Comparison of ENCODE assay signal across 33 mouse cellular contexts in genomic region chr3:98236266-98236665, GRCm38 (mm10). TPM values are rescaled to one million over a fixed set of nuclear protein-coding genes. Genes with fewer than 3 reads are reported as not detected.
DNase-seq lines count a peak whose midpoint lies in the region; ATAC-seq and TF ChIP-seq lines count a peak whose summit lies in the region.
"Had no signal": no experiment of that assay in that cellular context is flagged by ENCODE, and none has a peak within 500 bp of the region (broad histone marks: within the 10 kb centered on the region; RNA-seq: fewer than 3 reads in every experiment).

No protein-coding gene starts in this region.

- no peak overlapping the region for H3K4me3 ChIP-seq in midbrain, embryonic 10.5 days
- no peak overlapping the region for H3K4me3 ChIP-seq in midbrain, embryonic 16.5 days (ENCODE audit: low read depth, low read length)
- H3K4me3 ChIP-seq in intestine, embryonic 16.5 days (ENCODE audit: low read length) = no peak overlapping the region
- H3K4me3 ChIP-seq in liver, postnatal 0 days (ENCODE audit: low read depth, low read length) = no peak overlapping the region
- H3K4me3 ChIP-seq in stomach, postnatal 0 days (ENCODE audit: low read depth, low read length) = no peak overlapping the region
- H3K4me3 ChIP-seq: erythroblast, embryonic 14.5 days; heart, embryonic 13.5 days; hindbrain, embryonic 15.5 days; limb, embryonic 12.5 days; liver, embryonic 15.5 days; megakaryocyte, embryonic 14.5 days; myocyte; neural tube, embryonic 12.5 days had no signal

- H3K27me3 ChIP-seq in midbrain, embryonic 10.5 days (ENCODE audit: low read depth, poor library complexity, severe bottlenecking) = 0 out of 2 replicates have a peak, but pooled peaks cover 5% of the 10 kb centered on the region
- no peaks in the 10 kb centered on the region for H3K27me3 ChIP-seq in midbrain, embryonic 16.5 days (ENCODE audit: control insufficient read depth, insufficient read depth, low read depth, low read length)
- H3K27me3 ChIP-seq in intestine, embryonic 16.5 days (replicated peaks; ENCODE audit: control insufficient read depth, insufficient read depth, low read length) = no peaks in the 10 kb centered on the region
- no peaks in the 10 kb centered on the region for H3K27me3 ChIP-seq in liver, postnatal 0 days (ENCODE audit: insufficient read depth, low read length)
- no peaks in the 10 kb centered on the region for H3K27me3 ChIP-seq in stomach, postnatal 0 days (ENCODE audit: control insufficient read depth, insufficient read depth, low read length)
- H3K27me3 ChIP-seq: heart, embryonic 13.5 days; hindbrain, embryonic 15.5 days; limb, embryonic 12.5 days; liver, embryonic 15.5 days; neural tube, embryonic 12.5 days had no signal

- peaks cover 26% of the 10 kb centered on the region for H3K4me1 ChIP-seq in midbrain, embryonic 10.5 days
- no peaks in the 10 kb centered on the region for H3K4me1 ChIP-seq in midbrain, embryonic 16.5 days (ENCODE audit: control insufficient read depth, insufficient read depth, low read length)
- peaks cover 9% of the 10 kb centered on the region; the same call in 1 of the 2 replicates for H3K4me1 ChIP-seq in intestine, embryonic 16.5 days (ENCODE audit: control insufficient read depth, insufficient read depth, low read length)
- H3K4me1 ChIP-seq in liver, postnatal 0 days (ENCODE audit: insufficient read depth) = peaks cover 9% of the 10 kb centered on the region; the same call in 1 of the 2 replicates
- H3K4me1 ChIP-seq in stomach, postnatal 0 days (replicated peaks; ENCODE audit: control insufficient read depth, insufficient read depth) = no peaks in the 10 kb centered on the region
- H3K4me1 ChIP-seq: hindbrain, embryonic 15.5 days; liver, embryonic 15.5 days; neural tube, embryonic 12.5 days had no signal

- DNase-seq in midbrain, embryonic 10.5 days (ENCODE audit: low spot score) = no peak
- peak; percentile 27 for DNase-seq in liver, postnatal 0 days
- peak; percentile 59 for DNase-seq in stomach, postnatal 0 days (ENCODE audit: low spot score)
- DNase-seq in left cerebral cortex, adult 9 months (ENCODE audit: low spot score in 2 of 2) = no peak
- no peak for DNase-seq in ovary, postnatal 14 days (ENCODE audit: low spot score)
- DNase-seq: adrenal gland, postnatal 36 days; B cell, adult 2 months; cerebellum, adult 2 months; cerebellum, postnatal 14 days; heart, postnatal 10 days; kidney, postnatal 25 days; lung, postnatal 36 days; right cerebral cortex, postnatal 4 days; thymus, postnatal 4 days had no signal

- no peaks in the 10 kb centered on the region for H3K36me3 ChIP-seq in midbrain, embryonic 10.5 days
- no peaks in the 10 kb centered on the region for H3K36me3 ChIP-seq in midbrain, embryonic 16.5 days (ENCODE audit: control insufficient read depth, insufficient read depth, low read length)
- no peaks in the 10 kb centered on the region for H3K36me3 ChIP-seq in intestine, embryonic 16.5 days (ENCODE audit: control insufficient read depth, insufficient read depth, low read length)
- H3K36me3 ChIP-seq in liver, postnatal 0 days (replicated peaks; ENCODE audit: insufficient read depth, low read length) = no peaks in the 10 kb centered on the region
- no peaks in the 10 kb centered on the region for H3K36me3 ChIP-seq in stomach, postnatal 0 days (ENCODE audit: control insufficient read depth, insufficient read depth, low read length)
- H3K36me3 ChIP-seq: heart, embryonic 13.5 days; hindbrain, embryonic 15.5 days; limb, embryonic 12.5 days; liver, embryonic 15.5 days; neural tube, embryonic 12.5 days had no signal

- no peak overlapping the region for H3K4me2 ChIP-seq in midbrain, embryonic 16.5 days (ENCODE audit: low read length)
- H3K4me2 ChIP-seq in intestine, embryonic 16.5 days (ENCODE audit: low read depth, low read length) = no peak overlapping the region
- no peak overlapping the region for H3K4me2 ChIP-seq in liver, postnatal 0 days (ENCODE audit: low read depth, low read length)
- no peak overlapping the region for H3K4me2 ChIP-seq in stomach, postnatal 0 days (replicated peaks; ENCODE audit: low read depth)
- H3K4me2 ChIP-seq: heart, embryonic 13.5 days; hindbrain, embryonic 15.5 days; limb, embryonic 12.5 days; liver, embryonic 15.5 days; neural tube, embryonic 12.5 days had no signal

- ATAC-seq in midbrain, embryonic 16.5 days = no peak
- peak; percentile 59 for ATAC-seq in intestine, embryonic 16.5 days
- peak; percentile 91 for ATAC-seq in liver, postnatal 0 days
- peak; percentile 88 for ATAC-seq in stomach, postnatal 0 days (ENCODE audit: low FRiP score, low TSS enrichment)
- ATAC-seq: forebrain, embryonic 16.5 days had no signal

- H3K9me3 ChIP-seq in midbrain, embryonic 10.5 days (replicated peaks) = no peaks in the 10 kb centered on the region
- H3K9me3 ChIP-seq in midbrain, embryonic 16.5 days (replicated peaks; ENCODE audit: control insufficient read depth, low read length, poor library complexity, severe bottlenecking) = no peaks in the 10 kb centered on the region
- no peaks in the 10 kb centered on the region for H3K9me3 ChIP-seq in intestine, embryonic 16.5 days (ENCODE audit: control insufficient read depth, low read length)
- no peaks in the 10 kb centered on the region for H3K9me3 ChIP-seq in liver, postnatal 0 days (ENCODE audit: low read length)
- H3K9me3 ChIP-seq in stomach, postnatal 0 days (ENCODE audit: control insufficient read depth, low read length) = no peaks in the 10 kb centered on the region
- H3K9me3 ChIP-seq: heart, embryonic 13.5 days; hindbrain, embryonic 15.5 days; limb, embryonic 12.5 days; liver, embryonic 15.5 days; megakaryocyte, embryonic 14.5 days; neural tube, embryonic 12.5 days had no signal

- peak overlapping the region; percentile 6; the same call in 1 of the 2 replicates for H3K27ac ChIP-seq in midbrain, embryonic 10.5 days (replicated peaks)
- H3K27ac ChIP-seq in midbrain, embryonic 16.5 days (ENCODE audit: low read length) = no peak overlapping the region
- no peak overlapping the region for H3K27ac ChIP-seq in intestine, embryonic 16.5 days (ENCODE audit: low read length)
- H3K27ac ChIP-seq in liver, postnatal 0 days (ENCODE audit: low read depth) = peak overlapping the region; percentile 68
- H3K27ac ChIP-seq in stomach, postnatal 0 days (replicated peaks) = no peak overlapping the region; the same call in 1 of the 2 replicates
- H3K27ac ChIP-seq: heart, embryonic 13.5 days; hindbrain, embryonic 15.5 days; limb, embryonic 12.5 days; liver, embryonic 15.5 days; neural tube, embryonic 12.5 days had no signal

- H3K9ac ChIP-seq in midbrain, embryonic 16.5 days (ENCODE audit: low read depth, low read length) = no peak overlapping the region
- no peak overlapping the region for H3K9ac ChIP-seq in intestine, embryonic 16.5 days (ENCODE audit: low read depth, low read length)
- H3K9ac ChIP-seq in liver, postnatal 0 days (replicated peaks) = no peak overlapping the region
- H3K9ac ChIP-seq in stomach, postnatal 0 days (ENCODE audit: low read length) = no peak overlapping the region
- H3K9ac ChIP-seq: heart, embryonic 13.5 days; hindbrain, embryonic 15.5 days; limb, embryonic 12.5 days; liver, embryonic 15.5 days; neural tube, embryonic 12.5 days had no signal

- WGBS in midbrain, embryonic 10.5 days = 90% methylated on average over 6 of the region's 6 CpGs
- WGBS in midbrain, embryonic 16.5 days = 93% methylated on average over 6 of the region's 6 CpGs
- WGBS in intestine, embryonic 16.5 days = 57% methylated on average over 6 of the region's 6 CpGs
- WGBS in liver, postnatal 0 days (ENCODE audit: insufficient replicate concordance) = 61% methylated on average over 6 of the region's 6 CpGs
- 60% methylated on average over 6 of the region's 6 CpGs for WGBS in stomach, postnatal 0 days

- TF ChIP-seq CTCF in liver, postnatal 0 days (IDR thresholded peaks at IDR 0.05; ENCODE audit: low read depth) = no peak
- no peak for TF ChIP-seq CTCF in stomach, postnatal 0 days (IDR thresholded peaks at IDR 0.05; ENCODE audit: low read depth)

- TF ChIP-seq EP300 in liver, postnatal 0 days (IDR thresholded peaks at IDR 0.05; ENCODE audit: low read depth) = no peak
- no peak for TF ChIP-seq EP300 in stomach, postnatal 0 days (optimal IDR thresholded peaks at IDR 0.05)

RNA-seq across cellular contexts. Expression of gene Reg4, which starts 14.3 kb away (rescaled TPM):
- polyA plus RNA-seq in midbrain, embryonic 10.5 days (2016; fragmentation: Nextera tagmentation; extraction: Ambion mirVana) = not detected in 2 replicates
- not detected in 2 replicates for polyA plus RNA-seq in midbrain, embryonic 16.5 days (2015; fragmentation: Nextera tagmentation; extraction: Ambion mirVana)
- polyA plus RNA-seq in intestine, embryonic 16.5 days (2015; fragmentation: Nextera tagmentation; extraction: Ambion mirVana) = 28.4 and 37.9 TPM in 2 replicates
- not detected in 2 replicates for polyA plus RNA-seq in liver, postnatal 0 days (2015; fragmentation: Nextera tagmentation; extraction: Ambion mirVana)
- not detected in 2 replicates for polyA plus RNA-seq in stomach, postnatal 0 days (2015; fragmentation: Nextera tagmentation; extraction: Ambion mirVana)
- polyA plus RNA-seq: brain, embryonic 14.5 days; cerebellum, adult 2 months; cortical plate, adult 2 months; embryonic facial prominence, embryonic 14.5 days; erythroblast, embryonic 14.5 days; forebrain, embryonic 11.5 days; forebrain, embryonic 16.5 days; heart, embryonic 13.5 days; hindbrain, embryonic 15.5 days; kidney, embryonic 14.5 days; limb, embryonic 12.5 days; liver, embryonic 15.5 days; lung, embryonic 16.5 days; midbrain, postnatal 0 days; myocyte; neural tube, embryonic 12.5 days; spleen, adult 2 months had no signal

RNA-seq across cellular contexts. Expression of gene Hmgcs2, which starts 44.0 kb away (rescaled TPM):
- 1.7 and 3.8 TPM in 2 replicates for polyA plus RNA-seq in midbrain, embryonic 10.5 days (2016; fragmentation: Nextera tagmentation; extraction: Ambion mirVana)
- polyA plus RNA-seq in midbrain, embryonic 16.5 days (2015; fragmentation: Nextera tagmentation; extraction: Ambion mirVana) = 16.8 and 18.4 TPM in 2 replicates
- 352 and 475 TPM in 2 replicates for polyA plus RNA-seq in intestine, embryonic 16.5 days (2015; fragmentation: Nextera tagmentation; extraction: Ambion mirVana)
- 1,492 and 1,631 TPM in 2 replicates for polyA plus RNA-seq in liver, postnatal 0 days (2015; fragmentation: Nextera tagmentation; extraction: Ambion mirVana)
- 290 and 337 TPM in 2 replicates for polyA plus RNA-seq in stomach, postnatal 0 days (2015; fragmentation: Nextera tagmentation; extraction: Ambion mirVana)
- polyA plus RNA-seq: myocyte had no signal

Comparison
In these comparisons a context has a peak if more than half of its experiments do, and no peak if none do; other contexts are left out.
1. H3K27ac ChIP-seq: peak in midbrain, embryonic 10.5 days (single experiment) and liver, postnatal 0 days (single experiment); none in midbrain, embryonic 16.5 days (single experiment), intestine, embryonic 16.5 days (single experiment) and stomach, postnatal 0 days (single experiment).
2. DNase-seq: peak in liver, postnatal 0 days (single experiment) and stomach, postnatal 0 days (single experiment); none in midbrain, embryonic 10.5 days (single experiment), left cerebral cortex, adult 9 months (0 of 2) and ovary, postnatal 14 days (single experiment).
3. RNA of gene Reg4, which starts 14.3 kb away (polyA plus RNA-seq): 28.4 to 37.9 TPM in intestine, embryonic 16.5 days; not detected in stomach, postnatal 0 days, not detected in liver, postnatal 0 days, not detected in midbrain, embryonic 10.5 days and not detected in midbrain, embryonic 16.5 days; every median in the first group is over 10 times any median in the second.
4. RNA of gene Hmgcs2, which starts 44.0 kb away (polyA plus RNA-seq): 1,492 to 1,631 TPM in liver, postnatal 0 days, 352 to 475 TPM in intestine, embryonic 16.5 days and 290 to 337 TPM in stomach, postnatal 0 days; 16.8 to 18.4 TPM in midbrain, embryonic 16.5 days and 1.7 to 3.8 TPM in midbrain, embryonic 10.5 days; every median in the first group is over 10 times any median in the second.